Mouse (Mus musculus) stomach, postnatal 0 days (tissue): ENCODE measurements around the gene Sipa1l1.

Experiments
- CTCF ChIP-seq: IDR thresholded peaks from 2 replicates; pipeline ENCODE4 v1.5.1; 2016; ENCODE audit warnings: antibody characterized with exemption, low read depth, mild to moderate bottlenecking, moderate library complexity
- EP300 ChIP-seq: optimal IDR thresholded peaks from 2 replicates; pipeline ENCODE3; 2016; ENCODE audit warnings: antibody characterized with exemption

DNA sequence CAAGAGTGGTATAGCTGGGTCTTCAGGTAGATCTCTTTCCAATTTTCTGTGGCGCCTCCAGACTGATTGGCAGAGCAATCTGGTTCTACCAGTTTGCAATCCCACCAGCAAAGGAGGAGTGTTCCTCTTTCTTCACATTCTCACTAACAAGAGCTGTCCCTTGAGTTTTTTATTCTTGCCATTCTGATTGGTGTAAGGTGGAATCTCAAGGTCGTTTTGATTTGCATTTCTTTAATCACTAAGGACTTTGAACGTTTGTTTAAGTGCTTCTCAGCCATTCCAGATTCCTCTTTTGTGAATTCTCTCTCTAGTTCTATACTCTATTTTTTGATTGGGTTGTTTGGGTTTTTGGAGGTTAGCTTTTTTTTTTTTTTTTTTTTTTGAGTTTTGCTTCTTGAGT, 151.1 kb downstream of the Sipa1l1 start:
- TF ChIP-seq CTCF (no peak), EP300 (no peak)
